Mouse (Mus musculus) CD4-positive helper T cell, adult 2 months (primary cell): Measurements from ENCODE around the gene Synpo2.

Experiments used
- DNase-seq: peaks from one replicate; pipeline ENCODE4 v3.0.0-alpha.2; 2012; ENCODE audit warnings: low read depth, missing footprints, low spot score

Gene Synpo2

GRCm38 (mm10) chr3:123205065-123205464 lies 30.9 kb downstream of the Synpo2 start:
- no peak for DNase-seq

GRCm38 (mm10) chr3:123204658-123205057 lies 31.3 kb downstream of the Synpo2 start:
- DNase-seq, result no peak

- no peak for DNase-seq
Measured at GRCm38 (mm10) chr3:123201798-123202197, 34.2 kb downstream of the Synpo2 start.

- no peak for DNase-seq
Measured at GRCm38 (mm10) chr3:123193740-123194139, 42.2 kb downstream of the Synpo2 start.

GRCm38 (mm10) chr3:123191602-123192001 lies 44.3 kb downstream of the Synpo2 start:
- no peak for DNase-seq

- DNase-seq, result no peak
Measured at GRCm38 (mm10) chr3:123190329-123190728, 45.6 kb downstream of the Synpo2 start.

GRCm38 (mm10) chr3:123189826-123190225 lies 46.1 kb downstream of the Synpo2 start:
- DNase-seq, result no peak

- DNase-seq, result no peak
Measured at GRCm38 (mm10) chr3:123188616-123189230, 47.2 kb downstream of the Synpo2 start.

GRCm38 (mm10) chr3:123187370-123188124 lies 48.4 kb downstream of the Synpo2 start:
- DNase-seq, result no peak

- DNase-seq, result no peak
Measured at GRCm38 (mm10) chr3:123185238-123185925, 50.6 kb downstream of the Synpo2 start.

GRCm38 (mm10) chr3:123184281-123184680 lies 51.7 kb downstream of the Synpo2 start:
- DNase-seq, result no peak

- DNase-seq, result no peak
Measured at GRCm38 (mm10) chr3:123179508-123179907, 56.4 kb downstream of the Synpo2 start.

- peak; percentile 37 for DNase-seq
Measured at GRCm38 (mm10) chr3:123179041-123179440, 56.9 kb downstream of the Synpo2 start.

GRCm38 (mm10) chr3:123178420-123178819 lies 57.5 kb downstream of the Synpo2 start:
- DNase-seq, result peak; percentile 34

- peak; percentile 71 for DNase-seq
Measured at GRCm38 (mm10) chr3:123176366-123177334, 59.3 kb downstream of the Synpo2 start.

GRCm38 (mm10) chr3:123175142-123175541 lies 60.8 kb downstream of the Synpo2 start:
- no peak for DNase-seq

- DNase-seq, result peak; percentile 80
Measured at GRCm38 (mm10) chr3:123174379-123174697, 61.6 kb downstream of the Synpo2 start.

- DNase-seq, result peak; percentile 31
Measured at GRCm38 (mm10) chr3:123173553-123174378, 62.2 kb downstream of the Synpo2 start.

GRCm38 (mm10) chr3:123172151-123172550 lies 63.8 kb downstream of the Synpo2 start:
- no peak for DNase-seq

- DNase-seq, result no peak
Measured at GRCm38 (mm10) chr3:123169398-123169797, 66.6 kb downstream of the Synpo2 start.

GRCm38 (mm10) chr3:123168815-123169214 lies 67.1 kb downstream of the Synpo2 start:
- DNase-seq, result peak; percentile 62
